Mouse (Mus musculus): ENCODE measurements around the gene E330009J07Rik.

The E330009J07Rik gene

GRCm38 (mm10) chr6:40436047-40436483 is at the start of gene E330009J07Rik:
E330009J07Rik (minus strand) TSS chr6:40436135.
- DNase-seq: peak; percentile 98

GRCm38 (mm10) chr6:40482318-40482717 is 46.4 kb upstream of the E330009J07Rik start:
- DNase-seq: no peak

GRCm38 (mm10) chr6:40479705-40480104 is 43.8 kb upstream of the E330009J07Rik start:
- no peak for DNase-seq

GRCm38 (mm10) chr6:40476132-40476531 is 40.2 kb upstream of the E330009J07Rik start:
- DNase-seq: no peak

- DNase-seq: no peak
Measured at GRCm38 (mm10) chr6:40471720-40472010, 35.7 kb upstream of the E330009J07Rik start.

- peak; percentile 99 for DNase-seq
Measured at GRCm38 (mm10) chr6:40470916-40471719, 35.2 kb upstream of the E330009J07Rik start, which contains the start of gene Ssbp1. Ssbp1 (plus strand) TSS chr6:40471352.

GRCm38 (mm10) chr6:40465710-40466109 is 29.8 kb upstream of the E330009J07Rik start:
- no peak for DNase-seq

GRCm38 (mm10) chr6:40454436-40455041 is 18.6 kb upstream of the E330009J07Rik start:
- no peak for DNase-seq

- no peak for DNase-seq
Measured at GRCm38 (mm10) chr6:40448626-40449025, 12.7 kb upstream of the E330009J07Rik start.

GRCm38 (mm10) chr6:40443281-40443928 is 7.5 kb upstream of the E330009J07Rik start:
- DNase-seq: no peak

GRCm38 (mm10) chr6:40441755-40442154 is 5.8 kb upstream of the E330009J07Rik start:
- no peak for DNase-seq

GRCm38 (mm10) chr6:40441276-40441675 is 5.3 kb upstream of the E330009J07Rik start:
- DNase-seq: no peak

- no peak for DNase-seq
Measured at GRCm38 (mm10) chr6:40439731-40440130, 3.8 kb upstream of the E330009J07Rik start.

GRCm38 (mm10) chr6:40438936-40439335 is 3.0 kb upstream of the E330009J07Rik start, which contains the start of gene Wee2:
Wee2 (plus strand) TSS chr6:40439088.
- DNase-seq: no peak

- DNase-seq: peak; percentile 94
Measured at GRCm38 (mm10) chr6:40435151-40436046, 536 bp downstream of the E330009J07Rik start.

GRCm38 (mm10) chr6:40434697-40435096 is 1.2 kb downstream of the E330009J07Rik start:
- DNase-seq: no peak

GRCm38 (mm10) chr6:40432346-40433275 is 3.3 kb downstream of the E330009J07Rik start:
- DNase-seq: peak; percentile 83

- DNase-seq: no peak
Measured at GRCm38 (mm10) chr6:40431812-40432211, 4.1 kb downstream of the E330009J07Rik start.

- DNase-seq: peak; percentile 87
Measured at GRCm38 (mm10) chr6:40431356-40431755, 4.6 kb downstream of the E330009J07Rik start.

- DNase-seq: peak; percentile 63
Measured at GRCm38 (mm10) chr6:40430878-40431277, 5.1 kb downstream of the E330009J07Rik start.

- peak; percentile 59 for DNase-seq
Measured at GRCm38 (mm10) chr6:40430251-40430650, 5.7 kb downstream of the E330009J07Rik start.
